23 mouse cellular contexts compared by ENCODE assay signal in the genomic region with DNA sequence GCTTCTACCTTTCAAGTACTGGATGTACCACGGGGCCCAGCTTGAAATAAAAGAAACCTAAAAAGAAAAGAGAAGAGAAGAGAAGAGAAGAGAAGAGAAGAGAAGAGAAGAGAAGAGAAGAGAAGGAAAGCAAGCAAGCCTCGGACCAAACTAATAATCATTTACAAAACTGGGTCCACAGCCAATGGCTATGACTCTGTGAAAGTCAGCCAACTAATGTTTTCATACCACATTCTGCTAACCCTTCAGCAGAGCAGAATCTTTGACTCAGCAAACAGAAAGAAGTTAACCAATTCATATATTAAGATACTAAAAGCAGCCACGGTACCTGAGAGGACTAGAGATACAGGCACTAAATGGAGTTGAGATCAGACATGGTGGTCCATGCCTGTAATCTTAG. TPM values are rescaled to one million over a fixed set of nuclear protein-coding genes. Genes with fewer than 3 reads are reported as not detected.
"Had no signal": no experiment of that assay in that cellular context is flagged by ENCODE, and none has a peak within 500 bp of the region (broad histone marks: within the 10 kb centered on the region; RNA-seq: fewer than 3 reads in every experiment).

No protein-coding gene starts in this region.

- H3K36me3 ChIP-seq: midbrain, embryonic 15.5 days; neural tube, embryonic 15.5 days had no signal

- DNase-seq: kidney, adult 18-20 months; layer of hippocampus, adult 9-11 months; liver, postnatal 0 days; lung, embryonic 14.5 days; right cerebral cortex, adult 18-20 months; right cerebral cortex, postnatal 14 days; right cerebral cortex, postnatal 4 days; thymus, adult 2 months; thymus, postnatal 14 days; thymus, postnatal 4 days had no signal

- H3K9me3 ChIP-seq: intestine, embryonic 15.5 days; limb, embryonic 10.5 days; limb, embryonic 13.5 days; midbrain, embryonic 12.5 days; midbrain, embryonic 15.5 days; neural tube, embryonic 12.5 days; neural tube, embryonic 15.5 days had no signal

- H3K27ac ChIP-seq: intestine, embryonic 15.5 days; limb, embryonic 10.5 days; limb, embryonic 13.5 days; liver, embryonic 14.5 days; macrophage; midbrain, embryonic 12.5 days; midbrain, embryonic 15.5 days; neural tube, embryonic 12.5 days; neural tube, embryonic 15.5 days; stomach, postnatal 0 days had no signal

- H3K4me1 ChIP-seq: intestine, embryonic 15.5 days; limb, embryonic 10.5 days; limb, embryonic 13.5 days; midbrain, embryonic 12.5 days; midbrain, embryonic 15.5 days; neural tube, embryonic 12.5 days; neural tube, embryonic 15.5 days had no signal

- H3K9ac ChIP-seq: intestine, embryonic 15.5 days; limb, embryonic 13.5 days; liver, embryonic 14.5 days; liver, postnatal 0 days; lung, embryonic 14.5 days; midbrain, embryonic 12.5 days; midbrain, embryonic 15.5 days; neural tube, embryonic 12.5 days; neural tube, embryonic 15.5 days had no signal

- H3K4me3 ChIP-seq: intestine, embryonic 15.5 days; limb, embryonic 10.5 days; limb, embryonic 13.5 days; midbrain, embryonic 12.5 days; midbrain, embryonic 15.5 days; neural tube, embryonic 12.5 days; neural tube, embryonic 15.5 days had no signal

- H3K4me2 ChIP-seq: intestine, embryonic 15.5 days; limb, embryonic 13.5 days; liver, embryonic 11.5 days; lung, embryonic 14.5 days; midbrain, embryonic 12.5 days; midbrain, embryonic 15.5 days; neural tube, embryonic 12.5 days; neural tube, embryonic 15.5 days had no signal

- ATAC-seq: intestine, embryonic 15.5 days; lung, postnatal 0 days; midbrain, embryonic 15.5 days had no signal

- H3K27me3 ChIP-seq: intestine, embryonic 15.5 days; limb, embryonic 13.5 days; midbrain, embryonic 12.5 days; midbrain, embryonic 15.5 days; neural tube, embryonic 12.5 days; neural tube, embryonic 15.5 days had no signal

RNA-seq across cellular contexts. Expression of a gene that starts 40.2 kb away (rescaled TPM):
- total RNA-seq: megakaryocyte, adult 5-6 weeks had no signal
- polyA plus RNA-seq: macrophage had no signal
